Mouse (Mus musculus): Measurements from ENCODE around the gene Jpt1.

- no peak for TF ChIP-seq POLR2A (IDR thresholded peaks at IDR 0.05; ENCODE audit: control insufficient read depth, low read depth, low read length)
- no peak for TF ChIP-seq CTCF (IDR thresholded peaks at IDR 0.05; ENCODE audit: control insufficient read depth, insufficient read depth, insufficient replicate concordance, low read depth, low read length)
These were observed 38.6 kb upstream of the Jpt1 start for GRCm38 (mm10) chr11:115552783-115553182.
